Mouse (Mus musculus): ENCODE measurements around the gene Gm11756.
"Not testable (repeated sequence)": the region's sequence is repeated elsewhere in the genome, so short reads cannot be mapped to it uniquely, and the experiment has no call there.

The Gm11756 gene

GRCm38 (mm10) chr4:73920660-73921059, at the start of gene Gm11756:
Gm11756 (minus strand) TSS chr4:73920760.
- DNase-seq (ENCODE audit: low spot score in 2 of 2) = not testable (repeated sequence)

- DNase-seq (ENCODE audit: low spot score in 2 of 2) = no peak
These were observed 29.9 kb upstream of the Gm11756 start, which contains the start of gene 2310002L09Rik for GRCm38 (mm10) chr4:73950375-73950896. 2310002L09Rik (minus strand) TSS chr4:73950846.

- DNase-seq (ENCODE audit: low spot score in 2 of 2) = not testable (repeated sequence)
These were observed 14.7 kb downstream of the Gm11756 start, which contains the start of gene Gm13871 for GRCm38 (mm10) chr4:73905853-73906252. Gm13871 (minus strand) TSS chr4:73905953.

GRCm38 (mm10) chr4:73891012-73891411, 29.5 kb downstream of the Gm11756 start, which contains the start of gene Gm11757:
Gm11757 (minus strand) TSS chr4:73891112.
- DNase-seq (ENCODE audit: low spot score in 2 of 2) = not testable (repeated sequence)

- not testable (repeated sequence) for DNase-seq (ENCODE audit: low spot score in 2 of 2)
These were observed 44.4 kb downstream of the Gm11756 start, which contains the start of gene Gm11758 for GRCm38 (mm10) chr4:73876166-73876565. Gm11758 (minus strand) TSS chr4:73876266.
